Mouse (Mus musculus): ENCODE data around the gene Slc6a5. TPM values are rescaled to one million over a fixed set of nuclear protein-coding genes. Genes with fewer than 3 reads are reported as not detected.

The Slc6a5 gene
- total and polyA plus RNA-seq, 2 experiments from 2014 or later = 0.10 TPM; not detected in 1

- 32% methylated on average over 9 of the region's 9 CpGs for WGBS
- Histone ChIP-seq H3K9me3 (ENCODE audit: low read length) (no peaks in the 10 kb centered on the region), H3K27me3 (ENCODE audit: insufficient read depth, low read length) (peaks cover 33% of the 10 kb centered on the region), H3K4me3 (ENCODE audit: low read depth, low read length) (no peak overlapping the region), H3K27ac (ENCODE audit: low read depth, low read length) (no peak overlapping the region), H3K36me3 (ENCODE audit: insufficient read depth) (no peaks in the 10 kb centered on the region), H3K9ac (no peak overlapping the region), H3K4me1 (ENCODE audit: insufficient read depth) (no peaks in the 10 kb centered on the region), H3K4me2 (ENCODE audit: low read depth) (no peak overlapping the region)
- ATAC-seq = no peak
- DNase-seq = no peak
- TF ChIP-seq CTCF (IDR thresholded peaks at IDR 0.05; ENCODE audit: low read depth) = no peak
Observed at GRCm38 (mm10) chr7:49902003-49902552, 7.9 kb upstream of the Slc6a5 start.

GRCm38 (mm10) chr7:49907191-49908171 is 2.5 kb upstream of the Slc6a5 start:
- Histone ChIP-seq H3K27ac (ENCODE audit: low read depth, low read length) (no peak overlapping the region), H3K4me2 (ENCODE audit: low read depth) (no peak overlapping the region), H3K27me3 (ENCODE audit: insufficient read depth, low read length) (peaks cover 60% of the 10 kb centered on the region), H3K36me3 (ENCODE audit: insufficient read depth) (no peaks in the 10 kb centered on the region), H3K4me3 (ENCODE audit: low read depth, low read length) (no peak overlapping the region), H3K9ac (no peak overlapping the region), H3K4me1 (ENCODE audit: insufficient read depth) (no peaks in the 10 kb centered on the region), H3K9me3 (ENCODE audit: low read length) (no peaks in the 10 kb centered on the region)
- no peak for TF ChIP-seq CTCF (IDR thresholded peaks at IDR 0.05; ENCODE audit: low read depth)
- no peak for ATAC-seq
- WGBS = 2% methylated on average over 28 of the region's 28 CpGs
- DNase-seq = peak; percentile 21

DNA sequence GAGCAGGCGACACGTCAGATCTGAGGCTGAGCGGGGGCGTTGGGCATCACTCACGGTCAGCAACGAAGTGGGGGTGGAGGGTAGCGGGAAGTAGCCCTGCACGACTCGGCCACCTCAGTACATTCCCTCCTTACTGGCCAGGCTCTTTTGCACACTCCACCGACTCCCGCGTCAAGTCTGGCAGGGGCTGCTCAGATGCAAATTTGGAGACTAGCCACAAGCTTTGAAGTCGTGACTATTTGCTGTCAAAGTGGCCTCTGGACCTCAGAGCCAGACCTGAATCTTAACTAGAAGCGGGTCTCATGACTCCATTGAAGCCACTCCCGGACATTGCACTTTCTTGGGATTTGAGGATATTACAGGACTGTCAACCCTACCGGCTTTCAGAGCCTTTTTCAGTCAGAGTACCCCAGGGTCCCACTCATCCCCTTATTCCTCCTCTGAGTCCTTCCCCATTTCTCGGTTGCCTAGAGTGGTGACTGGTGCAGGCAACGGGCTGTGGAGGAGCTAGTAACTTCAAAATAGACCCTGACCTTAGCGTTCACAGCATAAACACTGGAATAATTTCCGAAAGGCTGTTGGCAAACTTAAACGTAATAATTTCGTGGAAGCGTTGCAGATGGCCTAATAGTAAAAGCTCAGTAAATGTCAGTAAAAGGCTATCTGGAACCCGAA is 1.6 kb upstream of the Slc6a5 start:
- Histone ChIP-seq H3K9ac (no peak overlapping the region), H3K27me3 (ENCODE audit: insufficient read depth, low read length) (peaks cover 65% of the 10 kb centered on the region), H3K36me3 (ENCODE audit: insufficient read depth) (no peaks in the 10 kb centered on the region), H3K4me1 (ENCODE audit: insufficient read depth) (no peaks in the 10 kb centered on the region), H3K4me3 (ENCODE audit: low read depth, low read length) (no peak overlapping the region), H3K9me3 (ENCODE audit: low read length) (no peaks in the 10 kb centered on the region), H3K27ac (ENCODE audit: low read depth, low read length) (no peak overlapping the region), H3K4me2 (ENCODE audit: low read depth) (no peak overlapping the region)
- ATAC-seq = no peak
- no peak for TF ChIP-seq CTCF (IDR thresholded peaks at IDR 0.05; ENCODE audit: low read depth)
- under 1% methylated on average over 24 of the region's 24 CpGs for WGBS
- peak; percentile 28 for DNase-seq

GRCm38 (mm10) chr7:49908990-49909411 is 945 bp upstream of the Slc6a5 start:
- no peak overlapping the region for H3K4me3 ChIP-seq (ENCODE audit: low read depth, low read length)
- ATAC-seq (0 out of 2 replicates have a peak, but pooled peaks have one; percentile 12), DNase-seq (peak; percentile 48)
- H3K9me3 ChIP-seq (ENCODE audit: low read length) = no peaks in the 10 kb centered on the region
- H3K4me1 ChIP-seq (ENCODE audit: insufficient read depth) = no peaks in the 10 kb centered on the region
- no peak overlapping the region for H3K9ac ChIP-seq
- H3K27ac ChIP-seq (ENCODE audit: low read depth, low read length) = no peak overlapping the region
- no peak for TF ChIP-seq CTCF (IDR thresholded peaks at IDR 0.05; ENCODE audit: low read depth)
- H3K27me3 ChIP-seq (ENCODE audit: insufficient read depth, low read length) = peaks cover 65% of the 10 kb centered on the region
- no peaks in the 10 kb centered on the region for H3K36me3 ChIP-seq (ENCODE audit: insufficient read depth)
- WGBS = 1% methylated on average over 26 of the region's 26 CpGs
- no peak overlapping the region for H3K4me2 ChIP-seq (ENCODE audit: low read depth)

GRCm38 (mm10) chr7:49910361-49910760 is 415 bp downstream of the Slc6a5 start:
- no peak overlapping the region for H3K4me2 ChIP-seq (ENCODE audit: low read depth)
- peaks cover 70% of the 10 kb centered on the region for H3K27me3 ChIP-seq (ENCODE audit: insufficient read depth, low read length)
- DNase-seq = peak; percentile 80
- H3K9me3 ChIP-seq (ENCODE audit: low read length) = no peaks in the 10 kb centered on the region
- no peaks in the 10 kb centered on the region for H3K36me3 ChIP-seq (ENCODE audit: insufficient read depth)
- H3K4me3 ChIP-seq (ENCODE audit: low read depth, low read length) = no peak overlapping the region
- H3K27ac ChIP-seq (ENCODE audit: low read depth, low read length) = no peak overlapping the region
- H3K9ac ChIP-seq = no peak overlapping the region
- H3K4me1 ChIP-seq (ENCODE audit: insufficient read depth) = no peaks in the 10 kb centered on the region
- 2% methylated on average over 16 of the region's 16 CpGs for WGBS
- no peak for ATAC-seq
- no peak for TF ChIP-seq CTCF (IDR thresholded peaks at IDR 0.05; ENCODE audit: low read depth)

- Histone ChIP-seq H3K36me3 (ENCODE audit: insufficient read depth) (no peaks in the 10 kb centered on the region), H3K4me3 (ENCODE audit: low read depth, low read length) (no peak overlapping the region), H3K27me3 (ENCODE audit: insufficient read depth, low read length) (peaks cover 72% of the 10 kb centered on the region), H3K4me1 (ENCODE audit: insufficient read depth) (no peaks in the 10 kb centered on the region), H3K27ac (ENCODE audit: low read depth, low read length) (no peak overlapping the region), H3K4me2 (ENCODE audit: low read depth) (no peak overlapping the region; the same call in 1 of the 2 replicates), H3K9me3 (ENCODE audit: low read length) (no peaks in the 10 kb centered on the region), H3K9ac (no peak overlapping the region)
- DNase-seq = peak; percentile 59
- no peak for TF ChIP-seq CTCF (IDR thresholded peaks at IDR 0.05; ENCODE audit: low read depth)
- WGBS = 3% methylated on average over 23 of the region's 23 CpGs
- no peak for ATAC-seq
Observed at GRCm38 (mm10) chr7:49911147-49911946, 1.4 kb downstream of the Slc6a5 start.

Data from forebrain, postnatal 0 days (tissue).